Mouse (Mus musculus) hindbrain, embryonic 14.5 days (tissue): ENCODE results near the gene Rasgrp1. TPM values are rescaled to one million over a fixed set of nuclear protein-coding genes. Genes with fewer than 3 reads are reported as not detected.

Experiments
- polyA plus RNA-seq: library from polyadenylated mRNA; unstranded; fragments of >200 nt; fragmentation: Nextera tagmentation; extraction: Ambion mirVana; gene quantifications from 2 replicates; pipeline ENCODE4 v1.2.1, GENCODE M21; 2014

Rasgrp1 gene
- polyA plus RNA-seq, 1 experiment from 2014 or later, result 2.6 TPM

Other genes starting within 250 kb of the Rasgrp1 start
- 22.7 and 23.4 TPM in 2 replicates for gene Spred1, start 221.6 kb downstream of the Rasgrp1 start, polyA plus RNA-seq
- 7.9 and 8.8 TPM in 2 replicates for gene Fam98b, start 93.3 kb downstream of the Rasgrp1 start, polyA plus RNA-seq